Mouse (Mus musculus) splenic B cell, adult 2 months (primary cell): ENCODE results near the gene Krt18.
A peak's percentile ranks its signal among the peaks of the same experiment; 100 is the strongest.
"Not testable (repeated sequence)": the region's sequence is repeated elsewhere in the genome, so short reads cannot be mapped to it uniquely, and the experiment has no call there.

Source experiments
- DNase-seq: peaks from one replicate; pipeline ENCODE4 v3.0.0-alpha.2; 2011; ENCODE audit warnings: low read depth, low spot score
- H3K27me3 ChIP-seq: 2 replicates; pipeline ENCODE4 v1.6.1; 2012; ENCODE audit warnings: mild to moderate bottlenecking, low read length, moderate library complexity, mixed read lengths; ENCODE audit not compliant: control insufficient read depth, poor library complexity, insufficient read depth, severe bottlenecking
- H3K36me3 ChIP-seq: 2 replicates; pipeline ENCODE4 v1.6.1; 2012; ENCODE audit warnings: mild to moderate bottlenecking, low read length, moderate library complexity, mixed read lengths; ENCODE audit not compliant: control insufficient read depth, poor library complexity, insufficient read depth, severe bottlenecking

Krt18 gene

GRCm38 (mm10) chr15:102072963-102073558 is 45.1 kb downstream of the Krt18 start:
- H3K27me3 ChIP-seq = no peaks in the 10 kb centered on the region
- H3K36me3 ChIP-seq = no peaks in the 10 kb centered on the region
- no peak for DNase-seq

GRCm38 (mm10) chr15:102073559-102074069 is 45.6 kb downstream of the Krt18 start, which contains the start of gene Eif4b:
Eif4b (plus strand) TSS chr15:102073773.
- Histone ChIP-seq H3K27me3 (no peaks in the 10 kb centered on the region), H3K36me3 (no peaks in the 10 kb centered on the region)
- peak; percentile 99 for DNase-seq

GRCm38 (mm10) chr15:102074070-102074731 is 46.2 kb downstream of the Krt18 start:
- no peaks in the 10 kb centered on the region for H3K36me3 ChIP-seq
- no peaks in the 10 kb centered on the region for H3K27me3 ChIP-seq
- DNase-seq = peak; percentile 61

GRCm38 (mm10) chr15:102074876-102075585 is 47.1 kb downstream of the Krt18 start:
- H3K36me3 ChIP-seq = no peaks in the 10 kb centered on the region
- H3K27me3 ChIP-seq = no peaks in the 10 kb centered on the region
- DNase-seq = no peak

GRCm38 (mm10) chr15:102077111-102077677 is 49.2 kb downstream of the Krt18 start:
- DNase-seq = no peak
- Histone ChIP-seq H3K27me3 (no peaks in the 10 kb centered on the region), H3K36me3 (peaks cover 3% of the 10 kb centered on the region; the same call in 1 of the 2 replicates)

- Histone ChIP-seq H3K27me3 (no peaks in the 10 kb centered on the region), H3K36me3 (peaks cover 6% of the 10 kb centered on the region)
- DNase-seq = no peak
Observed at GRCm38 (mm10) chr15:102079221-102079620, 51.2 kb downstream of the Krt18 start.

GRCm38 (mm10) chr15:102079924-102080323 is 51.9 kb downstream of the Krt18 start:
- H3K27me3 ChIP-seq, DNase-seq: not testable (repeated sequence)
- peaks cover 10% of the 10 kb centered on the region for H3K36me3 ChIP-seq

- Histone ChIP-seq H3K27me3 (no peaks in the 10 kb centered on the region), H3K36me3 (peaks cover 10% of the 10 kb centered on the region)
- peak; percentile 32 for DNase-seq
Observed at GRCm38 (mm10) chr15:102080429-102080828, 52.4 kb downstream of the Krt18 start.
